Mouse (Mus musculus) lung, postnatal 0 days (tissue): ENCODE data around the gene Tekt4. TPM values are rescaled to one million over a fixed set of nuclear protein-coding genes. Genes with fewer than 3 reads are reported as not detected.

Experiments
- ATAC-seq: fragments of 200-750 bp; cut with Nextera tagmentation; 2 replicates; pipeline ENCODE4 v1.8.0; 2017; ENCODE audit warnings: moderate library complexity
- DNase-seq: peaks from one replicate; pipeline ENCODE4 v3.0.0-alpha.2; 2016; ENCODE audit warnings: low spot score
- H3K27ac ChIP-seq: fragments of 300-500 bp; sonication (generic); 2 replicates; pipeline ENCODE4 v1.5.1; 2014; ENCODE audit warnings: antibody characterized with exemption, mild to moderate bottlenecking, low read length, mixed read lengths
- H3K27me3 ChIP-seq: fragments of 300-500 bp; sonication (generic); replicated peaks from 2 replicates; pipeline ENCODE4 v1.6.1; 2014; ENCODE audit warnings: low read length, mixed read lengths; ENCODE audit not compliant: insufficient read depth
- H3K36me3 ChIP-seq: fragments of 300-500 bp; sonication (generic); 2 replicates; pipeline ENCODE4 v1.6.1; 2014; ENCODE audit warnings: low read length, mixed read lengths; ENCODE audit not compliant: insufficient read depth
- H3K4me1 ChIP-seq: fragments of 300-500 bp; sonication (generic); 2 replicates; pipeline ENCODE4 v1.6.1; 2014; ENCODE audit warnings: antibody characterized with exemption, low read depth, low read length, mixed read lengths; ENCODE audit not compliant: insufficient read depth
- H3K4me2 ChIP-seq: fragments of 300-500 bp; sonication (generic); replicated peaks from 2 replicates; pipeline ENCODE4 v1.6.1; 2014; ENCODE audit warnings: low read depth, mild to moderate bottlenecking, low read length, moderate library complexity, mixed read lengths
- H3K4me3 ChIP-seq: fragments of 300-500 bp; sonication (generic); 2 replicates; pipeline ENCODE4 v1.5.1; 2014; ENCODE audit warnings: low read depth, low read length
- H3K9ac ChIP-seq: fragments of 300-500 bp; sonication (generic); replicated peaks from 2 replicates; pipeline ENCODE4 v1.6.1; 2014; ENCODE audit warnings: low read depth, mild to moderate bottlenecking
- H3K9me3 ChIP-seq: fragments of 300-500 bp; sonication (generic); 2 replicates; pipeline ENCODE4 v1.6.1; 2016; ENCODE audit warnings: low read length, mixed read lengths
- CTCF ChIP-seq: IDR thresholded peaks from 2 replicates; pipeline ENCODE4 v1.5.1; 2016; ENCODE audit warnings: antibody characterized with exemption, mild to moderate bottlenecking
- EP300 ChIP-seq: IDR thresholded peaks from 2 replicates; pipeline ENCODE4 v1.6.1; 2016; ENCODE audit warnings: antibody characterized with exemption, mild to moderate bottlenecking, control low read depth
- WGBS: fragments of 180-500 bp; shearing (Covaris S2); extraction: QIAGEN DNeasy Blood & Tissue Kit; methylation state at CpG from one replicate; pipeline ENCODE4 v1.1.7; 2014; 5-methylcytosine and 5-hydroxymethylcytosine counted together
- polyA plus RNA-seq: library from polyadenylated mRNA; unstranded; fragments of >200 nt; fragmentation: Nextera tagmentation; extraction: Ambion mirVana; gene quantifications from 2 replicates; pipeline ENCODE4 v1.2.1, GENCODE M21; 2015

Gene Tekt4
- polyA plus RNA-seq, 1 experiment from 2014 or later, result 10.3 TPM

GRCm38 (mm10) chr17:25462236-25462875, 7.9 kb downstream of the Tekt4 start:
- H3K4me2 ChIP-seq, result no peak overlapping the region
- H3K4me3 ChIP-seq, result no peak overlapping the region
- no peak overlapping the region for H3K9ac ChIP-seq
- no peak overlapping the region for H3K27ac ChIP-seq
- 21% methylated on average over 9 of the region's 9 CpGs for WGBS
- H3K36me3 ChIP-seq, result no peaks in the 10 kb centered on the region
- H3K9me3 ChIP-seq, result no peaks in the 10 kb centered on the region; the same call in 1 of the 2 replicates
- no peaks in the 10 kb centered on the region for H3K4me1 ChIP-seq
- TF ChIP-seq CTCF (no peak), EP300 (no peak)
- ATAC-seq (0 out of 2 replicates have a peak, but pooled peaks have one; percentile 32), DNase-seq (no peak)
- no peaks in the 10 kb centered on the region for H3K27me3 ChIP-seq

GRCm38 (mm10) chr17:25463326-25463945, 9.0 kb downstream of the Tekt4 start:
- DNase-seq, result no peak
- Histone ChIP-seq H3K9me3 (no peaks in the 10 kb centered on the region; the same call in 1 of the 2 replicates), H3K4me2 (no peak overlapping the region), H3K4me3 (no peak overlapping the region), H3K9ac (no peak overlapping the region), H3K27ac (no peak overlapping the region), H3K36me3 (no peaks in the 10 kb centered on the region), H3K27me3 (no peaks in the 10 kb centered on the region), H3K4me1 (no peaks in the 10 kb centered on the region)
- TF ChIP-seq EP300 (no peak), CTCF (no peak)
- ATAC-seq, result no peak
- WGBS, result 36% methylated on average over 4 of the region's 4 CpGs

- Histone ChIP-seq H3K9ac (no peak overlapping the region), H3K9me3 (no peaks in the 10 kb centered on the region; the same call in 1 of the 2 replicates), H3K4me1 (no peaks in the 10 kb centered on the region), H3K27ac (no peak overlapping the region), H3K27me3 (no peaks in the 10 kb centered on the region), H3K36me3 (no peaks in the 10 kb centered on the region), H3K4me2 (no peak overlapping the region), H3K4me3 (no peak overlapping the region)
- TF ChIP-seq EP300 (no peak), CTCF (no peak)
- WGBS, result 57% methylated on average over 4 of the region's 4 CpGs
- DNase-seq (no peak), ATAC-seq (no peak)
Measured at GRCm38 (mm10) chr17:25464091-25464490, 9.7 kb downstream of the Tekt4 start.

- Histone ChIP-seq H3K4me1 (no peaks in the 10 kb centered on the region), H3K36me3 (no peaks in the 10 kb centered on the region), H3K4me2 (no peak overlapping the region), H3K27ac (no peak overlapping the region), H3K4me3 (no peak overlapping the region), H3K9me3 (no peaks in the 10 kb centered on the region), H3K27me3 (no peaks in the 10 kb centered on the region), H3K9ac (no peak overlapping the region)
- WGBS, result 74% methylated on average over 2 of the region's 2 CpGs
- no peak for TF ChIP-seq CTCF
- TF ChIP-seq EP300, result no peak
- DNase-seq (no peak), ATAC-seq (no peak)
Measured at GRCm38 (mm10) chr17:25466257-25466656, 11.8 kb downstream of the Tekt4 start.

GRCm38 (mm10) chr17:25467781-25468180, 13.4 kb downstream of the Tekt4 start:
- Histone ChIP-seq H3K4me3 (no peak overlapping the region), H3K4me2 (no peak overlapping the region), H3K4me1 (no peaks in the 10 kb centered on the region), H3K27ac (no peak overlapping the region), H3K36me3 (no peaks in the 10 kb centered on the region), H3K9ac (no peak overlapping the region), H3K9me3 (no peaks in the 10 kb centered on the region), H3K27me3 (no peaks in the 10 kb centered on the region)
- DNase-seq, result peak; percentile 22
- TF ChIP-seq EP300 (no peak), CTCF (no peak)
- ATAC-seq, result no peak
- 42% methylated on average over 6 of the region's 6 CpGs for WGBS

GRCm38 (mm10) chr17:25468301-25468700, 13.9 kb downstream of the Tekt4 start:
- WGBS, result 58% methylated on average over 6 of the region's 6 CpGs
- Histone ChIP-seq H3K36me3 (no peaks in the 10 kb centered on the region), H3K4me1 (no peaks in the 10 kb centered on the region), H3K9ac (no peak overlapping the region), H3K4me2 (no peak overlapping the region), H3K27me3 (no peaks in the 10 kb centered on the region), H3K9me3 (no peaks in the 10 kb centered on the region), H3K4me3 (no peak overlapping the region), H3K27ac (no peak overlapping the region)
- TF ChIP-seq EP300, result no peak
- no peak for TF ChIP-seq CTCF
- ATAC-seq (no peak), DNase-seq (no peak)
